Mouse (Mus musculus): ENCODE data around the gene Cela3b. TPM values are rescaled to one million over a fixed set of nuclear protein-coding genes. Genes with fewer than 3 reads are reported as not detected.

The Cela3b gene
- polyA plus RNA-seq, 1 experiment: not detected

DNA sequence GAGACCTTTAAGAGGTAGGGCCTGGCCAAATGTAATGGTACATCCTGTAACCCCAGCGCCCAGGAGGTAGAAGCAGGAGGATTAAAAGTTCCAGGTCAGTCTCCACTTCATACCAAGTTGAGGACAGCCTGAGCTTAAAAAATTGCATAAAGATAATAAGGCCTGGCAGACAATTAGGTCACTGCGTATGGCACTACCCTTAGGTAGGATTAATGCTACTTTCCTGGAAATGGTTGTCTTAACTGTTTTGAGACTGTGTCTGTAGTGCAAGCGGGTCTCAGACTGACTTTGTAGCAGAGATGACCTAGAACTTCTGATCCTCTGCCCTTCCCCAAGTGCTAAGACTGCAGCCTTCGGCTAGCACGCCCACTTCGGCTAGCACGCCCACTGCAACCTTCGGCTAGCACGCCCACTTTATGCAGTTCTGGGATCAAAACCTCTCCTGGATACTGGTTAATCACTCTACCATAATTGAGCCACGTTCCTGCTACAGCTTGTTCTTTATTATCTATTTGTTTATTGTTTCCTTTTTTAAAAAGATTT is 50.6 kb downstream of the Cela3b start:
- Histone ChIP-seq H3K4me1 (ENCODE audit: control insufficient read depth, insufficient read depth, low read length) (no peaks in the 10 kb centered on the region), H3K27ac (ENCODE audit: insufficient read depth, low read length) (no peak overlapping the region)

DNA sequence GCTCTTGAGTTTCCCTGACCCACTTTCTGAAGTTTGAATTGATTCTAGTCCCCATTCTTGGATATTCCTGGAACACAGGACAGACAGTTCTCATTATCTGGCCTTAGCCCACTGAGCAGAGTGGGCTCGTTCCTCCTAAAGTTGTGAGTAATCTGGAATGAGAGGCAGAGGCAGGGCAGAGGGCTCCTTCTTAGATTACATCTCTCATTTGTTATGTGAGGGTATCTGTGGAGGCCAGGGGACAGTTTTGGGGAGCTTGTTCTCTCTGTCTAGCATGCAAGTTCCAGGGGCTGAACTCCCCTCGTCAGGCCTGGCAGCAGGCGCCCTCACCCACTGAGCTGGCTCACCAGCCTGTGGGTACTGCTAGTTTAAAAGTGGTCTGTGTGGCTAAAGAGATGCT is 51.3 kb downstream of the Cela3b start:
- no peaks in the 10 kb centered on the region for H3K4me1 ChIP-seq (ENCODE audit: control insufficient read depth, insufficient read depth, low read length)
- H3K27ac ChIP-seq (ENCODE audit: insufficient read depth, low read length): no peak overlapping the region
- no peak overlapping the region for H3K4me3 ChIP-seq (ENCODE audit: insufficient read depth, low read length)
- TF ChIP-seq POLR2A (IDR thresholded peaks at IDR 0.05; ENCODE audit: extremely low read depth, insufficient read depth, low read length) (no peak), CTCF (IDR thresholded peaks at IDR 0.05; ENCODE audit: extremely low read depth, insufficient read depth, low read length) (no peak)

More for the DNA sequence above, 50.6 kb downstream of the Cela3b start:
- no peak overlapping the region for H3K4me3 ChIP-seq (ENCODE audit: insufficient read depth, low read length)
- TF ChIP-seq CTCF (IDR thresholded peaks at IDR 0.05; ENCODE audit: extremely low read depth, insufficient read depth, low read length) (no peak), POLR2A (IDR thresholded peaks at IDR 0.05; ENCODE audit: extremely low read depth, insufficient read depth, low read length) (no peak)

DNA sequence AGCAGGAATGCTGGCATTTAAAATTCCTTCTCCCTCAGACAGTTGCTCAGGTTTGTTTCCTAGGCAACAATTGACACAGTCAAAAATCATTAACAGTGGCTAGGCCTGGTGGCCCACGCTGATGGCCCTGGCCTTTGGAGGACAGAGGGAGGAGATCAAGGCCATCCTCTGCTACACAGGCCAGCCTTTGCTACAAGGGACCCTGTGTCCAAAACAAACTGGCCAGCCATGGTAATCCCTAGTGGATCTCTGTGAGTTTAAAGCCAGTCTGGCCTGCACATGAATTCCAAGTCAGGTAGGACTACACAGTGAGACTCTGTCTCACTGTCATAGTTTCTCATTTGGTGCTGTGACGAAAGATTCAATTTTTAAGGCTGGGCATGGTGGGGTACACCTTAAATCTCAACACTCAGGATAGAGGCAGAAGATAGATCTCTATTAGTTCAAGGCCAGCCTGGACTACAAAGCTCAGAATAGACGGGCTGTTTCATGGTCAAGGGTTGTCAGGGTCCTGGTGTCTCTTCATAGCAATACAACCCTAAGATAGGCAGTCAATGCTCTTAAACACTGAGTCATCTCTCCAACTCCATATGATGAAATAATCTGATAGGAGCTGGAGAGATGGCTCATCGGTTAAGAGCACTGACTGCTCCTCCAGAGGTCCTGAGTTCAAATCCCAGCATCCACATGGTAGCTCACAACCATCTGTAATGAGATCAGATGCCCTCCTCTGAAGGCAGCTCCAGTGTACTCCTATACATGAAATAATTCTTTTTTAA is 52.6 kb downstream of the Cela3b start:
- Histone ChIP-seq H3K27ac (ENCODE audit: insufficient read depth, low read length) (no peak overlapping the region), H3K4me1 (ENCODE audit: control insufficient read depth, insufficient read depth, low read length) (no peaks in the 10 kb centered on the region), H3K4me3 (ENCODE audit: insufficient read depth, low read length) (no peak overlapping the region)
- TF ChIP-seq CTCF (IDR thresholded peaks at IDR 0.05; ENCODE audit: extremely low read depth, insufficient read depth, low read length) (no peak), POLR2A (IDR thresholded peaks at IDR 0.05; ENCODE audit: extremely low read depth, insufficient read depth, low read length) (no peak)

DNA sequence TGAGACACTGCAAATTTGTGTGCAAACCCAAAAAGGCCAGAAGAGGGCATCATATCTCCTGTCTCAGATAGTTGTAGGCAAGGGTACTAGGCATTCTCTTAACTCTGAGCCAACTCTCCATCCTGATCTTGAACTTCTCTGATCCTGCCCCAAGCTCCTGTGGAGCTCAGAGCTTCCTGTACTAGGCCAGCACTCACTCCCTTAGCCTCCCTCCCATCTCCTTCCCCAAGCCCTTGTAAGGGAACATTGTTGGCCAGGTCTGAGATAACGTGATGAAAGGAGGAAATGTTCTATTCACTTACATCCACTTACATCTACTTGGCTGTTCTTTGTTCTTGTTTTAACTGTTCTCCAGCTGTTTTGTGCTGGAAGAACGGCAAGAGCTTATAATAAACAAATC is 53.6 kb downstream of the Cela3b start:
- Histone ChIP-seq H3K4me1 (ENCODE audit: control insufficient read depth, insufficient read depth, low read length) (no peaks in the 10 kb centered on the region), H3K27ac (ENCODE audit: insufficient read depth, low read length) (no peak overlapping the region), H3K4me3 (ENCODE audit: insufficient read depth, low read length) (no peak overlapping the region)
- no peak for TF ChIP-seq CTCF (IDR thresholded peaks at IDR 0.05; ENCODE audit: extremely low read depth, insufficient read depth, low read length)
- no peak for TF ChIP-seq POLR2A (IDR thresholded peaks at IDR 0.05; ENCODE audit: extremely low read depth, insufficient read depth, low read length)

DNA sequence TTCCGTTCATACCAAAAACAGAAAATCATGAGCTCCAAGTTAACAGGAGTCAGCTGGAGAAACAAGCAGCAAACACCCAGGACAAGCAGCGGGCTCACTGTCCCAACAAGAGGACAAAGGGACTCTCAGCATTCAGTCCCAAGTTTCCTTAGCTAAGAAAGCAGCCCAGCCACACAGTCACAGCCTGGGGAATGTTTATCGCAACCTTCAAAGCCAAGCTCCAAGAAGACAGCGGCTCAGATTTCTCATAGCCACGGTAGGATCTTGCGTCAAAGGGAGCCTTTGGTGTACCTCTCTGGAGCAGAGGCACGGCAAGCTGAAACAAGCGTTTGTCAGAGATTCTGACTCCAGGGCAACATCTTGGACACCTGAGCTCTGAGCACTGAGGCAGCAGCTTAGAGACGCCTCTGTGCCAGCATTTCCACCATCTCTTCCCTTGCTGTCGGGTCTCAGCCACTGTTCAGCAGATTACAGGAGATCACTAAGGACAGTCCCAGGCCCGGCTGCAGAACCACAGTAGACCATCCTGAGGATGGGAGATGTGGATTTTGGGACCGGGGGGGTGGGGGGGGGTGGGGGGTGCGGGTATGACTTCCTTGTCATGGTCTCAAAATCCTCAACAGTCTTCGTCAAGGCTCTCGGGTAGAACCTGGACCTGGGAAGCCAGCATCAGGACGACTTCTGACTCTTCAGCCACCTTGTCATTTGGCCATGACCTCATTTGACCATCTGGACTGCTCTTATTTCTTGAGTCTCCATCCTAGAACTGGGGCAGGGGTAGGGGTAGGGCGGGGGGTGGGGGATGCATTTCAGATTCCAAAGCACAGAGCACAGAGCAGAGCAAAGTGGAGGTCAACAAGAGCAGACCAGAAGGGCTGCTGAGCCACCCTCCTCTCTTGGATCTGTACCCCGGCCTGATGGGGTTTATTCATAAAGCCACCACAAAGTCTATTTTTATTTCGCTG is 54.7 kb downstream of the Cela3b start:
- TF ChIP-seq POLR2A (IDR thresholded peaks at IDR 0.05; ENCODE audit: extremely low read depth, insufficient read depth, low read length) (no peak), CTCF (IDR thresholded peaks at IDR 0.05; ENCODE audit: extremely low read depth, insufficient read depth, low read length) (no peak)
- H3K27ac ChIP-seq (ENCODE audit: insufficient read depth, low read length): no peak overlapping the region
- H3K4me3 ChIP-seq (ENCODE audit: insufficient read depth, low read length): no peak overlapping the region
- H3K4me1 ChIP-seq (ENCODE audit: control insufficient read depth, insufficient read depth, low read length): 0 out of 2 replicates have a peak, but pooled peaks cover under 1% of the 10 kb centered on the region

DNA sequence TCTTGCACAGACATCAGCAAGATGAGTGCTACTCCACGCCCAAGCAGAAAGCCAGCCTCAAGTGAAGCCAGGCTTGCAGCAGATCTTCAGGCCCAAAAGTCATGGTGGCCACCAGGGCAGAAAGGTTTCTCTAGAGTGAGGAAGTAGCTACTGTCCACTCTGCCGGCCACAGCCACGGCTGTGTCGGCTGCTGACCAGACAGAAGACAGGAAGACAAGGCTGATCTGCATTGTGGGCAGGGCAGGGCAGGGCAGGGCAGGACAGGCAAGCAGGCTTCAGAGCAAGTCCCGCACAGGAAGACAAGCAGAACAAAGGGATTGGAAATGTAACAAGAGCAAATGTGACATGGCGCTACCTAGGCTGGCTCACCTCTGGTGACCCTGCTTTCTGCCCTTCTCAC is 56.6 kb downstream of the Cela3b start:
- TF ChIP-seq POLR2A (IDR thresholded peaks at IDR 0.05; ENCODE audit: extremely low read depth, insufficient read depth, low read length) (no peak), CTCF (IDR thresholded peaks at IDR 0.05; ENCODE audit: extremely low read depth, insufficient read depth, low read length) (no peak)
- no peak overlapping the region for H3K4me3 ChIP-seq (ENCODE audit: insufficient read depth, low read length)
- H3K4me1 ChIP-seq (ENCODE audit: control insufficient read depth, insufficient read depth, low read length): peaks cover 3% of the 10 kb centered on the region; the same call in 1 of the 2 replicates
- no peak overlapping the region for H3K27ac ChIP-seq (ENCODE audit: insufficient read depth, low read length)

DNA sequence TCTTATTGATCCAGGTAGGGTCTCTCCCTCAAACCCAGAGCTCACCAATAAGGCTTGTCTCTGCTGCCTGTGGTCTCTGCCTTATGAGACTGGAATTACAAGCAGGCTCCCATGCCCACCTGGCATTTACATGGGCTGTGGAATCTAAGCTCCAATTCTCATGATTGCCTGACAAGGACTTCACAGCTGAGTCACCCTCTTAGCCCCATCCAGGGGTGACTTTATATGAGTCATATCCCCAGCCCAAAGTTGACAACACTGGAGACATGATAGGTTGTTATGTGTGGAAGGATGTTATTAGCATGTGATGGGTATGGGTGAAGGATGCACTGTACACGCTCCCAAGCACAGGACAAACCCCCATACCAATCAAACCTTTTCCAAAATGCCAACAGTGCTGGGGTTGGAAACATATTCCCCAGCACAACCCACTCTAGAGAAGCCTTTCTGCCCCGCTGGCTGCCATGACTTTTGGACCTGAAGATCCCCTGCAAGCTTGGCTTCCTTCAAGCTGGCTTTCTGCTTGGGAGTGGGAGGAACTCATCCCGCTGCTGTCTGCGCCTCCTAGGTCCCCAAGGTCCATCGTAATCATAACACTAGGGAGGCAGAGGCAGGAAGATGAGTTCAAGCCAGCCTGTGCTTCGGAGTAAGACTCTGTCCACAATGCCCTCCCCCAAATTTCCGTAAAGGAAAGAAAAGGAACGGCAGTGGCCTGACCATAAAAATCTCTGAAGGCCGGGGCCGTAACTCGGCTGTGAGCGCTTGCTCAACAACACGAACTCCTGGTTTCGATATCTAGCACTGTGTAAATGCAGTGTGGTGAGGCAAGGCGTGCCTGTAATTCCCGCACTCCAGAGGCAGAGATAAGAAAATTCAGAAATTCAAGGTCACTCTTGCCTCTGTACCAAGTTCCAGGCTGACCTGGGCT is 58.5 kb downstream of the Cela3b start:
- Histone ChIP-seq H3K27ac (ENCODE audit: insufficient read depth, low read length) (no peak overlapping the region), H3K4me1 (ENCODE audit: control insufficient read depth, insufficient read depth, low read length) (peaks cover 3% of the 10 kb centered on the region), H3K4me3 (ENCODE audit: insufficient read depth, low read length) (no peak overlapping the region)
- TF ChIP-seq CTCF (IDR thresholded peaks at IDR 0.05; ENCODE audit: extremely low read depth, insufficient read depth, low read length): no peak
- no peak for TF ChIP-seq POLR2A (IDR thresholded peaks at IDR 0.05; ENCODE audit: extremely low read depth, insufficient read depth, low read length)

Other genes starting within 250 kb of the Cela3b start
- gene Wnt4, start 153.1 kb downstream of the Cela3b start, polyA plus RNA-seq (2012; rRNA removed): 12.3 and 12.8 TPM in 2 replicates
- gene Cdc42, start 72.8 kb downstream of the Cela3b start, polyA plus RNA-seq (2012; rRNA removed): 383 and 397 TPM in 2 replicates
- gene Cela3a, start 20.7 kb downstream of the Cela3b start, polyA plus RNA-seq (2012; rRNA removed): not detected in 2 replicates
- not detected in 2 replicates for gene 1700013G24Rik, start 22.7 kb upstream of the Cela3b start, polyA plus RNA-seq (2012; rRNA removed)
- 1.9 and 2.6 TPM in 2 replicates for gene Hspg2, start 38.2 kb upstream of the Cela3b start, polyA plus RNA-seq (2012; rRNA removed)
- not detected in 2 replicates for gene Ldlrad2, start 144.0 kb upstream of the Cela3b start, polyA plus RNA-seq (2012; rRNA removed)
- gene Usp48, start 163.2 kb upstream of the Cela3b start, polyA plus RNA-seq (2012; rRNA removed): 147 and 157 TPM in 2 replicates
- gene Rap1gap, start 234.2 kb upstream of the Cela3b start, polyA plus RNA-seq (2012; rRNA removed): 339 and 383 TPM in 2 replicates

Data from cortical plate, adult 2 months (tissue).